ENCODE assay signal across 27 mouse cellular contexts in the genomic region with DNA sequence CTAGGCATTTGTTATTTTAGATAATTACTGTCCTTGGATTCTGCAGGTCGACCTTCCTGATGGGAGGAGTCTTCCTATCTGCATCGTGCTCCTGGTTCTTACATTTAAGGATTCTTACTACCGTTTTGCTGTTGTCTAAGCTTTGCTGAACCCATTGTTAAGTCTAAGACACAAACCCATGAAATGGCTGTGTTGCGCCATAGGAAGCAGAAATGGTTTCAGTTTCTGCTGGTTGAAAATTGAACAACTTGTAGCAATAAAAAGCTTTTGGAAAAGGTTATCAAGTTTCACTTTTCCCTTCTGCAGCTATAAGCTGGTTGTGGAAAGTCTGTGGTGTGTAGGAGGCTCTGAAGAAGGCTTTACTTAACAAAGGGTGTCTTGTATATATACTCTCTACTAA. TPM values are rescaled to one million over a fixed set of nuclear protein-coding genes. Genes with fewer than 3 reads are reported as not detected.
A peak's percentile ranks its signal among the peaks of the same experiment; 100 is the strongest.
DNase-seq lines count a peak whose midpoint lies in the region; ATAC-seq and TF ChIP-seq lines count a peak whose summit lies in the region.
"Had no signal": no experiment of that assay in that cellular context is flagged by ENCODE, and none has a peak within 500 bp of the region (broad histone marks: within the 10 kb centered on the region; RNA-seq: fewer than 3 reads in every experiment).

No protein-coding gene starts in this region.

- no peak overlapping the region for H3K27ac ChIP-seq in lung, postnatal 0 days (ENCODE audit: low read length)
- no peak overlapping the region for H3K27ac ChIP-seq in intestine, postnatal 0 days (ENCODE audit: low read depth, low read length)
- no peak overlapping the region for H3K27ac ChIP-seq in kidney, embryonic 15.5 days
- H3K27ac ChIP-seq: forebrain, embryonic 13.5 days; hindbrain, embryonic 10.5 days; hindbrain, postnatal 0 days; liver, embryonic 13.5 days; lung, embryonic 15.5 days; midbrain, embryonic 10.5 days had no signal

- H3K9me3 ChIP-seq in lung, postnatal 0 days (ENCODE audit: low read length), result no peaks in the 10 kb centered on the region
- H3K9me3 ChIP-seq in intestine, postnatal 0 days (ENCODE audit: control insufficient read depth), result no peaks in the 10 kb centered on the region
- H3K9me3 ChIP-seq in kidney, embryonic 15.5 days (replicated peaks), result no peaks in the 10 kb centered on the region
- H3K9me3 ChIP-seq: forebrain, embryonic 13.5 days; hindbrain, embryonic 10.5 days; liver, embryonic 13.5 days; lung, embryonic 15.5 days; midbrain, embryonic 10.5 days had no signal

- H3K4me1 ChIP-seq in lung, postnatal 0 days (ENCODE audit: insufficient read depth, low read depth, low read length), result no peaks in the 10 kb centered on the region
- H3K4me1 ChIP-seq in intestine, postnatal 0 days (replicated peaks; ENCODE audit: control insufficient read depth, insufficient read depth, low read length), result no peaks in the 10 kb centered on the region
- no peaks in the 10 kb centered on the region for H3K4me1 ChIP-seq in kidney, embryonic 15.5 days
- H3K4me1 ChIP-seq: forebrain, embryonic 13.5 days; hindbrain, embryonic 10.5 days; liver, embryonic 13.5 days; lung, embryonic 15.5 days; midbrain, embryonic 10.5 days had no signal

- WGBS in lung, postnatal 0 days, result 77% methylated on average over 4 of the region's 4 CpGs
- 39% methylated on average over 4 of the region's 4 CpGs for WGBS in intestine, postnatal 0 days
- 78% methylated on average over 4 of the region's 4 CpGs for WGBS in kidney, embryonic 15.5 days

- DNase-seq in lung, postnatal 0 days (ENCODE audit: low spot score), result peak; percentile 21
- DNase-seq in lung, adult 18-20 months, result no peak
- DNase-seq in adrenal gland, postnatal 10 days, result no peak
- DNase-seq: adrenal gland, postnatal 36 days; B cell, adult 2 months; cerebellum, adult 11-12 months; cerebellum, postnatal 25 days; gastrocnemius, postnatal 10 days; heart, adult 11 months; kidney, adult 8-10 months; kidney, postnatal 25 days; layer of hippocampus, postnatal 36 days; liver, embryonic 13.5 days; lung, postnatal 4 days; thymus, postnatal 25 days had no signal

- no peak overlapping the region for H3K4me3 ChIP-seq in lung, postnatal 0 days (ENCODE audit: low read depth, low read length)
- H3K4me3 ChIP-seq in intestine, postnatal 0 days (ENCODE audit: low read depth, low read length), result no peak overlapping the region
- H3K4me3 ChIP-seq in kidney, embryonic 15.5 days (replicated peaks), result no peak overlapping the region
- H3K4me3 ChIP-seq: forebrain, embryonic 13.5 days; hindbrain, embryonic 10.5 days; liver, embryonic 13.5 days; lung, embryonic 15.5 days; midbrain, embryonic 10.5 days; myocyte had no signal

- H3K36me3 ChIP-seq in lung, postnatal 0 days (ENCODE audit: insufficient read depth, low read length), result 0 out of 2 replicates have a peak, but pooled peaks cover 5% of the 10 kb centered on the region
- peaks cover 27% of the 10 kb centered on the region for H3K36me3 ChIP-seq in intestine, postnatal 0 days (ENCODE audit: control insufficient read depth, insufficient read depth)
- peaks cover 51% of the 10 kb centered on the region for H3K36me3 ChIP-seq in kidney, embryonic 15.5 days

- TF ChIP-seq CTCF in lung, postnatal 0 days (IDR thresholded peaks at IDR 0.05), result no peak
- no peak for TF ChIP-seq CTCF in intestine, postnatal 0 days (IDR thresholded peaks at IDR 0.05; ENCODE audit: low read depth)

- ATAC-seq in lung, postnatal 0 days, result no peak
- 0 out of 2 replicates have a peak, but pooled peaks have one; percentile 45 for ATAC-seq in common myeloid progenitor, adult 5-6 weeks (replicated peaks; ENCODE audit: low read depth, poor library complexity, severe bottlenecking)
- ATAC-seq in intestine, postnatal 0 days, result peak; percentile 44
- no peak for ATAC-seq in CD4-positive, CD25-positive, alpha-beta regulatory T cell, adult 4 months
- ATAC-seq in kidney, embryonic 15.5 days (replicated peaks; ENCODE audit: low FRiP score), result no peak
- ATAC-seq: forebrain, embryonic 13.5 days; hindbrain, postnatal 0 days; midbrain, embryonic 16.5 days had no signal

- TF ChIP-seq EP300 in lung, postnatal 0 days (IDR thresholded peaks at IDR 0.05), result no peak

- H3K4me2 ChIP-seq in lung, postnatal 0 days (replicated peaks; ENCODE audit: low read depth, low read length), result no peak overlapping the region
- peak overlapping the region; percentile 39 for H3K4me2 ChIP-seq in intestine, postnatal 0 days (replicated peaks; ENCODE audit: low read depth)
- no peak overlapping the region for H3K4me2 ChIP-seq in kidney, embryonic 15.5 days
- H3K4me2 ChIP-seq: forebrain, embryonic 13.5 days; heart, embryonic 11.5 days; liver, embryonic 13.5 days; lung, embryonic 15.5 days had no signal

- no peak overlapping the region for H3K9ac ChIP-seq in lung, postnatal 0 days (replicated peaks; ENCODE audit: low read depth)
- no peak overlapping the region for H3K9ac ChIP-seq in intestine, postnatal 0 days (ENCODE audit: low read depth, low read length)
- no peak overlapping the region for H3K9ac ChIP-seq in kidney, embryonic 15.5 days
- H3K9ac ChIP-seq: forebrain, embryonic 13.5 days; liver, embryonic 13.5 days; lung, embryonic 15.5 days had no signal

- H3K27me3 ChIP-seq in lung, postnatal 0 days (replicated peaks; ENCODE audit: insufficient read depth, low read length), result no peaks in the 10 kb centered on the region
- H3K27me3 ChIP-seq in intestine, postnatal 0 days (replicated peaks; ENCODE audit: control insufficient read depth, insufficient read depth, low read length), result no peaks in the 10 kb centered on the region
- H3K27me3 ChIP-seq in kidney, embryonic 15.5 days, result no peaks in the 10 kb centered on the region
- H3K27me3 ChIP-seq: forebrain, embryonic 13.5 days; liver, embryonic 13.5 days; lung, embryonic 15.5 days had no signal

RNA-seq across cellular contexts. Expression of a gene that starts 8.0 kb away (rescaled TPM):
- polyA plus RNA-seq in lung, postnatal 0 days (2015; fragmentation: Nextera tagmentation; extraction: Ambion mirVana), result 24.9 and 26.2 TPM in 2 replicates
- total RNA-seq in common myeloid progenitor, adult 5-6 weeks (2017), result 10.3 and 16.9 TPM in 2 replicates
- 16.3 and 17.8 TPM in 2 replicates for polyA plus RNA-seq in intestine, postnatal 0 days (2015; fragmentation: Nextera tagmentation; extraction: Ambion mirVana)
- total RNA-seq in adrenal gland, postnatal 10 days (2021), result 10 to 100 TPM; 13.8 to 14.6 TPM
- polyA plus RNA-seq in CD4-positive, CD25-positive, alpha-beta regulatory T cell, adult 4 months (2017; shearing (Covaris generic)), result 10 to 100 TPM; 20.8 to 21.9 TPM
- 20.0 and 20.1 TPM in 2 replicates for polyA plus RNA-seq in kidney, embryonic 15.5 days (2015; fragmentation: Nextera tagmentation; extraction: Ambion mirVana)

Comparison
In these comparisons a context has a peak if more than half of its experiments do, and no peak if none do; other contexts are left out.
1. ATAC-seq: peak in common myeloid progenitor, adult 5-6 weeks (single experiment) and intestine, postnatal 0 days (single experiment); none in lung, postnatal 0 days (single experiment), CD4-positive, CD25-positive, alpha-beta regulatory T cell, adult 4 months (single experiment) and kidney, embryonic 15.5 days (single experiment).